Mouse (Mus musculus) liver, embryonic 12.5 days (tissue): ENCODE results near the gene Slc25a13. TPM values are rescaled to one million over a fixed set of nuclear protein-coding genes. Genes with fewer than 3 reads are reported as not detected.

Experiments
- ATAC-seq: fragments of 200-750 bp; cut with Nextera tagmentation; 2 replicates; pipeline ENCODE4 v1.8.0; 2017; ENCODE audit warnings: moderate number of reproducible peaks, mild to moderate bottlenecking, moderate library complexity
- H3K27ac ChIP-seq: fragments of 300-500 bp; sonication (generic); 2 replicates; pipeline ENCODE4 v1.5.1; 2016; ENCODE audit warnings: mild to moderate bottlenecking
- H3K27me3 ChIP-seq: fragments of 300-500 bp; sonication (generic); replicated peaks from 2 replicates; pipeline ENCODE4 v1.6.1; 2016; ENCODE audit warnings: mild to moderate bottlenecking, moderate library complexity
- H3K36me3 ChIP-seq: fragments of 300-500 bp; sonication (generic); 2 replicates; pipeline ENCODE4 v1.6.1; 2016; ENCODE audit warnings: mild to moderate bottlenecking, moderate library complexity
- H3K4me1 ChIP-seq: fragments of 300-500 bp; sonication (generic); 2 replicates; pipeline ENCODE4 v1.6.1; 2016
- H3K4me2 ChIP-seq: fragments of 300-500 bp; sonication (generic); 2 replicates; pipeline ENCODE4 v1.6.1; 2016; ENCODE audit warnings: mild to moderate bottlenecking, moderate library complexity
- H3K4me3 ChIP-seq: fragments of 300-500 bp; sonication (generic); 2 replicates; pipeline ENCODE4 v1.5.1; 2016; ENCODE audit warnings: mild to moderate bottlenecking, moderate library complexity
- H3K9ac ChIP-seq: fragments of 300-500 bp; sonication (generic); 2 replicates; pipeline ENCODE4 v1.6.1; 2016; ENCODE audit warnings: mild to moderate bottlenecking, moderate library complexity
- H3K9me3 ChIP-seq: fragments of 300-500 bp; sonication (generic); replicated peaks from 2 replicates; pipeline ENCODE4 v1.6.1; 2016; ENCODE audit warnings: mild to moderate bottlenecking, moderate library complexity
- WGBS: fragments of 180-500 bp; shearing (Covaris S2); methylation state at CpG from one replicate; pipeline ENCODE4 v1.1.7; 2016; ENCODE audit not compliant: insufficient replicate concordance; 5-methylcytosine and 5-hydroxymethylcytosine counted together
- polyA plus RNA-seq: library from polyadenylated mRNA; unstranded; fragments of >200 nt; fragmentation: Nextera tagmentation; extraction: Ambion mirVana; gene quantifications from 2 replicates; pipeline ENCODE4 v1.2.1, GENCODE M21; 2016

The Slc25a13 gene
- polyA plus RNA-seq, 1 experiment from 2014 or later = 41.9 TPM

GRCm38 (mm10) chr6:6100892-6101480 lies 116.0 kb downstream of the Slc25a13 start:
- Histone ChIP-seq H3K4me3 (no peak overlapping the region), H3K27ac (no peak overlapping the region), H3K4me1 (no peaks in the 10 kb centered on the region), H3K36me3 (peaks cover 21% of the 10 kb centered on the region), H3K9ac (no peak overlapping the region), H3K9me3 (no peaks in the 10 kb centered on the region), H3K27me3 (no peaks in the 10 kb centered on the region), H3K4me2 (no peak overlapping the region)
- ATAC-seq = no peak
- WGBS = 69% methylated on average over 9 of the region's 9 CpGs

GRCm38 (mm10) chr6:6093978-6094377 lies 123.0 kb downstream of the Slc25a13 start:
- Histone ChIP-seq H3K27ac (no peak overlapping the region), H3K36me3 (peaks cover 32% of the 10 kb centered on the region), H3K27me3 (no peaks in the 10 kb centered on the region), H3K4me1 (no peaks in the 10 kb centered on the region), H3K4me2 (no peak overlapping the region), H3K4me3 (no peak overlapping the region), H3K9ac (no peak overlapping the region), H3K9me3 (no peaks in the 10 kb centered on the region)
- WGBS = 72% methylated on average over 3 of the region's 3 CpGs
- ATAC-seq = no peak

- H3K36me3 ChIP-seq = peaks cover 30% of the 10 kb centered on the region
- ATAC-seq = no peak
Observed at GRCm38 (mm10) chr6:6093522-6093921, 123.5 kb downstream of the Slc25a13 start.

GRCm38 (mm10) chr6:6092497-6092896 lies 124.5 kb downstream of the Slc25a13 start:
- Histone ChIP-seq H3K27ac (no peak overlapping the region), H3K4me2 (no peak overlapping the region), H3K4me1 (no peaks in the 10 kb centered on the region), H3K27me3 (no peaks in the 10 kb centered on the region), H3K9me3 (no peaks in the 10 kb centered on the region), H3K36me3 (peaks cover 34% of the 10 kb centered on the region), H3K9ac (no peak overlapping the region), H3K4me3 (no peak overlapping the region)
- 82% methylated on average over 10 of the region's 10 CpGs for WGBS
- ATAC-seq = no peak

More at GRCm38 (mm10) chr6:6093522-6093921, 123.5 kb downstream of the Slc25a13 start:
- 75% methylated on average over 3 of the region's 3 CpGs for WGBS
- Histone ChIP-seq H3K4me2 (no peak overlapping the region), H3K9ac (no peak overlapping the region), H3K4me1 (no peaks in the 10 kb centered on the region), H3K4me3 (no peak overlapping the region), H3K9me3 (no peaks in the 10 kb centered on the region), H3K27me3 (no peaks in the 10 kb centered on the region), H3K27ac (no peak overlapping the region)

- no peak for ATAC-seq
- Histone ChIP-seq H3K4me2 (no peak overlapping the region), H3K9me3 (no peaks in the 10 kb centered on the region), H3K9ac (no peak overlapping the region), H3K4me3 (no peak overlapping the region), H3K27ac (no peak overlapping the region), H3K27me3 (no peaks in the 10 kb centered on the region), H3K4me1 (no peaks in the 10 kb centered on the region), H3K36me3 (peaks cover 26% of the 10 kb centered on the region)
- WGBS = 76% methylated on average over 3 of the region's 3 CpGs
Observed at GRCm38 (mm10) chr6:6091016-6091415, 126.0 kb downstream of the Slc25a13 start.

- no peaks in the 10 kb centered on the region for H3K4me1 ChIP-seq
- no peaks in the 10 kb centered on the region for H3K9me3 ChIP-seq
- no peak overlapping the region for H3K4me3 ChIP-seq
- no peaks in the 10 kb centered on the region for H3K27me3 ChIP-seq
- no peak overlapping the region for H3K4me2 ChIP-seq
- ATAC-seq = no peak
- 70% methylated on average over 4 of the region's 4 CpGs for WGBS
- H3K9ac ChIP-seq = no peak overlapping the region
- H3K36me3 ChIP-seq = peaks cover 20% of the 10 kb centered on the region; the same call in 1 of the 2 replicates
- no peak overlapping the region for H3K27ac ChIP-seq
Observed at GRCm38 (mm10) chr6:6088151-6088550, 128.8 kb downstream of the Slc25a13 start.

GRCm38 (mm10) chr6:6080484-6080883 lies 136.5 kb downstream of the Slc25a13 start:
- WGBS = 80% methylated on average over 1 of the region's 1 CpGs
- Histone ChIP-seq H3K36me3 (peaks cover 14% of the 10 kb centered on the region), H3K9me3 (no peaks in the 10 kb centered on the region), H3K9ac (no peak overlapping the region), H3K4me3 (no peak overlapping the region), H3K27ac (no peak overlapping the region), H3K4me1 (no peaks in the 10 kb centered on the region), H3K27me3 (no peaks in the 10 kb centered on the region), H3K4me2 (no peak overlapping the region)
- no peak for ATAC-seq

GRCm38 (mm10) chr6:6077234-6077633 lies 139.7 kb downstream of the Slc25a13 start:
- H3K27me3 ChIP-seq = no peaks in the 10 kb centered on the region
- 55% methylated on average over 4 of the region's 4 CpGs for WGBS
- no peak overlapping the region for H3K4me3 ChIP-seq
- no peak for ATAC-seq
- no peaks in the 10 kb centered on the region for H3K9me3 ChIP-seq
- H3K27ac ChIP-seq = no peak overlapping the region
- no peak overlapping the region for H3K4me2 ChIP-seq
- no peaks in the 10 kb centered on the region for H3K4me1 ChIP-seq
- no peak overlapping the region for H3K9ac ChIP-seq
- peaks cover 16% of the 10 kb centered on the region for H3K36me3 ChIP-seq

- H3K36me3 ChIP-seq = peaks cover 16% of the 10 kb centered on the region
- no peak for ATAC-seq
- H3K4me3 ChIP-seq = no peak overlapping the region
- WGBS = 81% methylated on average over 7 of the region's 7 CpGs
- H3K9ac ChIP-seq = no peak overlapping the region
- H3K4me2 ChIP-seq = no peak overlapping the region
- no peaks in the 10 kb centered on the region for H3K4me1 ChIP-seq
- no peaks in the 10 kb centered on the region for H3K9me3 ChIP-seq
- H3K27ac ChIP-seq = no peak overlapping the region
- no peaks in the 10 kb centered on the region for H3K27me3 ChIP-seq
Observed at GRCm38 (mm10) chr6:6075940-6076447, 141.0 kb downstream of the Slc25a13 start.

- H3K27ac ChIP-seq = no peak overlapping the region
- no peak overlapping the region for H3K4me2 ChIP-seq
- H3K4me3 ChIP-seq = no peak overlapping the region
- WGBS = 74% methylated on average over 7 of the region's 7 CpGs
- no peaks in the 10 kb centered on the region for H3K27me3 ChIP-seq
- 0 out of 2 replicates have a peak, but pooled peaks cover 6% of the 10 kb centered on the region for H3K4me1 ChIP-seq
- H3K9ac ChIP-seq = no peak overlapping the region
- H3K9me3 ChIP-seq = no peaks in the 10 kb centered on the region
- no peak for ATAC-seq
- H3K36me3 ChIP-seq = peaks cover 6% of the 10 kb centered on the region; the same call in 1 of the 2 replicates
Observed at GRCm38 (mm10) chr6:6071038-6071437, 145.9 kb downstream of the Slc25a13 start.

GRCm38 (mm10) chr6:6070015-6070414 lies 147.0 kb downstream of the Slc25a13 start:
- peaks cover 7% of the 10 kb centered on the region; the same call in 1 of the 2 replicates for H3K36me3 ChIP-seq
- H3K27me3 ChIP-seq = no peaks in the 10 kb centered on the region
- H3K27ac ChIP-seq = no peak overlapping the region
- H3K9ac ChIP-seq = no peak overlapping the region
- no peaks in the 10 kb centered on the region for H3K9me3 ChIP-seq
- H3K4me2 ChIP-seq = no peak overlapping the region
- 47% methylated on average over 3 of the region's 3 CpGs for WGBS
- 0 out of 2 replicates have a peak, but pooled peaks cover 6% of the 10 kb centered on the region for H3K4me1 ChIP-seq
- H3K4me3 ChIP-seq = no peak overlapping the region
- no peak for ATAC-seq

GRCm38 (mm10) chr6:6067201-6067600 lies 149.8 kb downstream of the Slc25a13 start:
- Histone ChIP-seq H3K4me3 (no peak overlapping the region), H3K27ac (no peak overlapping the region), H3K27me3 (no peaks in the 10 kb centered on the region), H3K4me1 (0 out of 2 replicates have a peak, but pooled peaks cover 6% of the 10 kb centered on the region), H3K4me2 (no peak overlapping the region), H3K9me3 (no peaks in the 10 kb centered on the region), H3K36me3 (0 out of 2 replicates have a peak, but pooled peaks cover 9% of the 10 kb centered on the region), H3K9ac (no peak overlapping the region)
- no peak; the same call in 1 of the 2 replicates for ATAC-seq
- WGBS = 63% methylated on average over 6 of the region's 6 CpGs
